In the genomic region with DNA sequence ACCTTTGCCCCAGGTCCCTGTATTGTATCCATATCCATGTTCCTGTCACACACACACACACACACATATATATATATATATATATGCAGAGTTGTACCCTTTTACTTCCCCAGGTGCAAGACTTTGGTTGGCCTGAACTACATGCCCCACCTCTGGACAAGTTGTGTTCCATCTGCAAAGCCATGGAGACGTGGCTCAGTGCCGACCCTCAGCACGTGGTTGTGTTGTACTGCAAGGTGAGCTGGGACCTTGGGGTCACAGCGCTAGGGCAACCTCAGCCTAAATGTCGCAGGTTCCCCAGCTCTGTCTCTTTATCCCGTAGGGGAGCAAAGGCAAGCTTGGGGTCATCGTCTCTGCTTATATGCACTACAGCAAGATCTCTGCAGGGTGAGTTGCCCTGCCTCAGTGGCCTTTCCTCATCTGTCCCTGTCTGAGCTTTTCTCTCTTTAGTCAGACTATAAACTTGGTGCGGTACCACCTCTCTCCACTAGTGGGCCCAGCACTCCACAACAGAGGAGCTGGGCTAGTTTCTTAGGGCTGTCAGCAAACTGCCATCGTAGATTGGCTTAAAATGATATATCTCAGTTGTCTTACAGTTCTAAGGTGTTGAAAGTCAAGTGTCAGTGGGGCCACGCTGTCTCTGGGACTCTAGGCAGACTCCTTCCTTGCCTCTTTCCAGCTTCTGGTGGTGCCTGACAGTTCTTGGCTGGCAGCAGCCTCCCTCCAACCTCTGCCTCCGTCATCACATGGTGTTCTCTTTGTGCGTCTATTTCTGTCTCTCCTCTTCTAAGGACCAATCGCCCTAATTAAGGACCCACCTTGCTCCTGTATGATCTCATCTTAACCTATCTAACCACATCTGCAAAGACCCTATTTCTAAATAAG, we compare ENCODE assay signal across 8 mouse cellular contexts. TPM values are rescaled to one million over a fixed set of nuclear protein-coding genes. Genes with fewer than 3 reads are reported as not detected.
DNase-seq lines count a peak whose midpoint lies in the region; TF ChIP-seq lines count a peak whose summit lies in the region.

No protein-coding gene starts in this region.

- TF ChIP-seq EP300 in heart, adult 2 months (IDR thresholded peaks at IDR 0.05; ENCODE audit: insufficient read depth, low read depth, low read length): 0 out of 2 replicates have a peak, but pooled peaks have one; percentile 40

- peak; percentile 94 for TF ChIP-seq CTCF in layer of hippocampus, adult 2 months (conservative IDR thresholded peaks at IDR 0.05)
- peak; percentile 89 for TF ChIP-seq CTCF in heart, adult 2 months (IDR thresholded peaks at IDR 0.05)
- TF ChIP-seq CTCF in spleen, adult 2 months (IDR thresholded peaks at IDR 0.05; ENCODE audit: extremely low read depth, insufficient read depth, insufficient read length, insufficient replicate concordance): peak; percentile 53; the same call in 1 of the 2 replicates

- H3K79me2 ChIP-seq in heart, adult 2 months (replicated peaks; ENCODE audit: control insufficient read depth, insufficient read depth, low read length): no peaks in the 10 kb centered on the region

- H3K9ac ChIP-seq in heart, adult 2 months (ENCODE audit: low read depth, low read length): no peak overlapping the region

- intact Hi-C loops in heart, adult 2 months (cut with DNase I): loop anchor here (2.0 to 10.0 kb wide), 2 partner anchors 39 to 297 kb away; partner anchors contain the start of gene Sp1

- no peak for TF ChIP-seq POLR2A in heart, adult 2 months (IDR thresholded peaks at IDR 0.05; ENCODE audit: insufficient read depth, low read depth, low read length)
- no peak for TF ChIP-seq POLR2A in spleen, adult 2 months (IDR thresholded peaks at IDR 0.05; ENCODE audit: low read depth, low read length)

- 41% methylated on average over 13 of the region's 13 CpGs for WGBS in heart, adult 2 months
- WGBS in spleen, adult 2 months: 46% methylated on average over 13 of the region's 13 CpGs

- no peaks in the 10 kb centered on the region for H3K27me3 ChIP-seq in heart, adult 2 months (ENCODE audit: control insufficient read depth, insufficient read depth, low read length)
- no peaks in the 10 kb centered on the region for H3K27me3 ChIP-seq in spleen, adult 2 months (ENCODE audit: control insufficient read depth, insufficient read depth, low read length)

- DNase-seq in layer of hippocampus, adult 2 months (ENCODE audit: low spot score in 2 of 2): peak; percentile 61 to 72
- DNase-seq in layer of hippocampus, postnatal 36 days: no peak
- peak; percentile 84 for DNase-seq in R1 (ENCODE audit: low read depth, low spot score)
- peak; percentile 82 to 88 for DNase-seq in cerebellum, postnatal 36 days
- DNase-seq in heart, adult 2 months: peak; percentile 57 to 69
- peak; percentile 83 for DNase-seq in kidney, postnatal 10 days
- DNase-seq in lung, postnatal 36 days: peak; percentile 79
- peak; percentile 45 to 64 for DNase-seq in spleen, adult 2 months (ENCODE audit: low read depth in 1 of 2, low spot score in 2 of 2)

- H3K4me3 ChIP-seq in layer of hippocampus, adult 2 months: no peak overlapping the region
- no peak overlapping the region for H3K4me3 ChIP-seq in heart, adult 2 months
- no peak overlapping the region for H3K4me3 ChIP-seq in spleen, adult 2 months (ENCODE audit: extremely low read depth, insufficient read depth, insufficient read length)

- H3K36me3 ChIP-seq in heart, adult 2 months (ENCODE audit: control insufficient read depth, insufficient read depth, low read length): peaks cover 32% of the 10 kb centered on the region
- no peaks in the 10 kb centered on the region for H3K36me3 ChIP-seq in spleen, adult 2 months (ENCODE audit: control insufficient read depth, insufficient read depth, low read length)

- H3K4me1 ChIP-seq in heart, adult 2 months (ENCODE audit: control insufficient read depth, insufficient read depth, low read length): peaks cover 23% of the 10 kb centered on the region
- peaks cover 7% of the 10 kb centered on the region; the same call in 1 of the 2 replicates for H3K4me1 ChIP-seq in spleen, adult 2 months (ENCODE audit: control insufficient read depth, insufficient read depth, insufficient read length)

- H3K27ac ChIP-seq in layer of hippocampus, adult 2 months: no peak overlapping the region
- peak overlapping the region; percentile 22 for H3K27ac ChIP-seq in heart, adult 2 months
- no peak overlapping the region for H3K27ac ChIP-seq in spleen, adult 2 months (ENCODE audit: insufficient read depth, low read length)

RNA-seq across cellular contexts. Expression of gene Tns2, which starts 7.7 kb away (rescaled TPM):
- total RNA-seq in layer of hippocampus, adult 2 months (2021): 10 to 100 TPM; 18.4 to 25.0 TPM
- 10 to 100 TPM; 10.7 to 22.0 TPM for total RNA-seq in layer of hippocampus, postnatal 36 days (2021)
- 100 to 1,000 TPM; 114 to 130 TPM for total RNA-seq in heart, adult 2 months (2021)
- polyA plus RNA-seq in heart, adult 2 months (2012; rRNA removed): 157 and 184 TPM in 2 replicates
- polyA plus RNA-seq in spleen, adult 2 months (2012; rRNA removed): 44.5 and 46.3 TPM in 2 replicates

RNA-seq across cellular contexts. Expression of gene Spryd3, which starts 28.1 kb away (rescaled TPM):
- 100 to 1,000 TPM; 151 to 155 TPM for total RNA-seq in layer of hippocampus, adult 2 months (2021)
- 100 to 1,000 TPM; 141 to 151 TPM for total RNA-seq in layer of hippocampus, postnatal 36 days (2021)
- 10 to 100 TPM; 13.4 to 14.2 TPM for total RNA-seq in heart, adult 2 months (2021)
- 23.1 and 24.2 TPM in 2 replicates for polyA plus RNA-seq in heart, adult 2 months (2012; rRNA removed)
- 26.0 and 28.8 TPM in 2 replicates for polyA plus RNA-seq in spleen, adult 2 months (2012; rRNA removed)

RNA-seq across cellular contexts. Expression of gene Eif4b, which starts 34.4 kb away (rescaled TPM):
- 100 to 1,000 TPM; 196 to 199 TPM for total RNA-seq in layer of hippocampus, adult 2 months (2021)
- 100 to 1,000 TPM; 179 to 182 TPM for total RNA-seq in layer of hippocampus, postnatal 36 days (2021)
- 100 to 1,000 TPM; 138 to 177 TPM for total RNA-seq in heart, adult 2 months (2021)
- polyA plus RNA-seq in heart, adult 2 months (2012; rRNA removed): 50.7 and 87.9 TPM in 2 replicates
- polyA plus RNA-seq in spleen, adult 2 months (2012; rRNA removed): 59.7 and 65.8 TPM in 2 replicates

RNA-seq across cellular contexts. Expression of gene Igfbp6, which starts 36.2 kb away (rescaled TPM):
- 1 to 10 TPM; 6.9 to 7.7 TPM for total RNA-seq in layer of hippocampus, adult 2 months (2021)
- 1 to 10 TPM; 8.2 to 8.9 TPM for total RNA-seq in layer of hippocampus, postnatal 36 days (2021)
- 10 to 100 TPM; 28.9 to 31.7 TPM for total RNA-seq in heart, adult 2 months (2021)
- 47.6 and 56.1 TPM in 2 replicates for polyA plus RNA-seq in heart, adult 2 months (2012; rRNA removed)
- 10.9 and 21.0 TPM in 2 replicates for polyA plus RNA-seq in spleen, adult 2 months (2012; rRNA removed)

RNA-seq across cellular contexts. Expression of gene Soat2, which starts 42.4 kb away (rescaled TPM):
- not detected for total RNA-seq in layer of hippocampus, adult 2 months (2021)
- under 1 TPM in 1 of 2 experiments, not detected in 1; 0.23 TPM for total RNA-seq in layer of hippocampus, postnatal 36 days (2021)
- total RNA-seq in heart, adult 2 months (2021): under 1 TPM in 1 of 2 experiments, not detected in 1; 0.09 TPM
- 0.12 and 0.16 TPM in 2 replicates for polyA plus RNA-seq in heart, adult 2 months (2012; rRNA removed)
- polyA plus RNA-seq in spleen, adult 2 months (2012; rRNA removed): 3.2 and 5.4 TPM in 2 replicates

Comparison
In these comparisons a context has a peak if more than half of its experiments do, and no peak if none do; other contexts are left out.
1. DNase-seq: peak in layer of hippocampus, adult 2 months (2 of 2), R1 (single experiment), cerebellum, postnatal 36 days (2 of 2), heart, adult 2 months (2 of 2), kidney, postnatal 10 days (single experiment), lung, postnatal 36 days (single experiment) and spleen, adult 2 months (2 of 2); none in layer of hippocampus, postnatal 36 days (0 of 2).
2. RNA of gene Tns2, which starts 7.7 kb away (total RNA-seq): 114 to 130 TPM in heart, adult 2 months; 18.4 to 25.0 TPM in layer of hippocampus, adult 2 months and 10.7 to 22.0 TPM in layer of hippocampus, postnatal 36 days; every median in the first group is over 4 times any median in the second.
3. RNA of gene Spryd3, which starts 28.1 kb away (total RNA-seq): 151 to 155 TPM in layer of hippocampus, adult 2 months and 141 to 151 TPM in layer of hippocampus, postnatal 36 days; 13.4 to 14.2 TPM in heart, adult 2 months; every median in the first group is over 4 times any median in the second.
4. Peak in every context shown above with its lines, with median percentiles within 50 percentile points of each other: CTCF ChIP-seq.